Mouse (Mus musculus) hindbrain, embryonic 14.5 days (tissue): ENCODE results near the gene Otc. TPM values are rescaled to one million over a fixed set of nuclear protein-coding genes. Genes with fewer than 3 reads are reported as not detected.

Source experiments
- ATAC-seq: fragments of 200-750 bp; cut with Nextera tagmentation; 2 replicates; pipeline ENCODE4 v1.8.0; 2017; ENCODE audit warnings: moderate number of reproducible peaks, mild to moderate bottlenecking, moderate TSS enrichment, moderate library complexity; ENCODE audit not compliant: low FRiP score
- DNase-seq: peaks from one replicate; pipeline ENCODE4 v3.0.0-alpha.2; 2015; ENCODE audit warnings: low spot score
- H3K27ac ChIP-seq: fragments of 300-500 bp; sonication (generic); 2 replicates; pipeline ENCODE4 v1.5.1; 2014; ENCODE audit warnings: mild to moderate bottlenecking, moderate library complexity
- H3K27me3 ChIP-seq: fragments of 300-500 bp; sonication (generic); 2 replicates; pipeline ENCODE4 v1.6.1; 2014; ENCODE audit warnings: mild to moderate bottlenecking, low read length, mixed read lengths; ENCODE audit not compliant: control insufficient read depth, insufficient read depth
- H3K36me3 ChIP-seq: fragments of 300-500 bp; sonication (generic); replicated peaks from 2 replicates; pipeline ENCODE4 v1.6.1; 2014; ENCODE audit not compliant: control insufficient read depth, insufficient read depth
- H3K4me1 ChIP-seq: fragments of 300-500 bp; sonication (generic); replicated peaks from 2 replicates; pipeline ENCODE4 v1.6.1; 2014; ENCODE audit warnings: antibody characterized with exemption, low read length, mixed read lengths; ENCODE audit not compliant: control insufficient read depth, insufficient read depth
- H3K4me2 ChIP-seq: fragments of 300-500 bp; sonication (generic); replicated peaks from 2 replicates; pipeline ENCODE4 v1.6.1; 2014; ENCODE audit warnings: mild to moderate bottlenecking, moderate library complexity
- H3K4me3 ChIP-seq: fragments of 300-500 bp; sonication (generic); replicated peaks from 2 replicates; pipeline ENCODE4 v1.5.1; 2014; ENCODE audit warnings: mild to moderate bottlenecking, low read length
- H3K9ac ChIP-seq: fragments of 300-500 bp; sonication (generic); 2 replicates; pipeline ENCODE4 v1.6.1; 2014
- H3K9me3 ChIP-seq: fragments of 300-500 bp; sonication (generic); 2 replicates; pipeline ENCODE4 v1.6.1; 2016; ENCODE audit warnings: low read length; ENCODE audit not compliant: control insufficient read depth
- WGBS: fragments of 180-500 bp; shearing (Covaris S2); extraction: QIAGEN DNeasy Blood & Tissue Kit; methylation state at CpG from one replicate; pipeline ENCODE4 v1.1.7; 2014; 5-methylcytosine and 5-hydroxymethylcytosine counted together
- polyA plus RNA-seq: library from polyadenylated mRNA; unstranded; fragments of >200 nt; fragmentation: Nextera tagmentation; extraction: Ambion mirVana; gene quantifications from 2 replicates; pipeline ENCODE4 v1.2.1, GENCODE M21; 2014

Otc gene
- not detected in 2 replicates for polyA plus RNA-seq

DNA sequence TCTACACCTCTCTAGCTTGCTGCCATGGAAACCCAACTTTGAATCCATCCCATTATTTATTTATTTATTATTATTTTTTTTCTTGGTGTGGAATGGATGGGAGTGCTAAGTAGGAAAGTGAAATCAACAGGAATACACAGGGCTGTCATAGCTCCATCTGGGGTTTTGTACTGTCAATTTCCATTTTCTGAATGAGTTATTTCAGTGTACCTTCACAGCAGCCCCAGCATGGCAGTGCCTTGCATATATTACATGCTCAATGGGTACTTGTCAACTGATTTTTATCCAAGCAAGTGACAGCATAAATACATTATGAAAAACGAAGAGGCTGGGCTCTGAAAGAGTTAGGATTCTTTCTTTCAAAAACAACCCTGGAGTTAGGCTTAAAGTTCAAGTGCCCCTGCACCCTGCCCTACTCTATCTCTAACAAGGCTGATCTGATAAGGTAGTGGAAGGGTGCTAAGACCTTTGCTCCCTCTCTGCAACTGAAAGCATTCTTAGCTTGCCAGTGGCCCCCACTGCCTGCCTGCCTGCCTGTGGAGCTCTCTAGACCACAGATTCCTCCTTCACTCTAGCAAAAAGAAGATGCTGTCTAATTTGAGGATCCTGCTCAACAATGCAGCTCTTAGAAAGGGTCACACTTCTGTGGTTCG lies at the start of gene Otc:
TSS of gene Otc (plus strand) at position 454 of the 653 bp plus-strand sequence.
- no peaks in the 10 kb centered on the region for H3K27me3 ChIP-seq
- no peak for DNase-seq
- no peak within 1 kb of the TSS for H3K9ac ChIP-seq
- no peak within 1 kb of the TSS for H3K4me2 ChIP-seq
- H3K27ac ChIP-seq: no peak within 1 kb of the TSS
- WGBS: 50% methylated on average over 2 of the region's 2 CpGs
- H3K36me3 ChIP-seq: no peaks in the 10 kb centered on the region
- no peaks in the 10 kb centered on the region for H3K9me3 ChIP-seq
- ATAC-seq: no peak
- H3K4me3 ChIP-seq: no peak within 1 kb of the TSS
- no peaks in the 10 kb centered on the region for H3K4me1 ChIP-seq

DNA sequence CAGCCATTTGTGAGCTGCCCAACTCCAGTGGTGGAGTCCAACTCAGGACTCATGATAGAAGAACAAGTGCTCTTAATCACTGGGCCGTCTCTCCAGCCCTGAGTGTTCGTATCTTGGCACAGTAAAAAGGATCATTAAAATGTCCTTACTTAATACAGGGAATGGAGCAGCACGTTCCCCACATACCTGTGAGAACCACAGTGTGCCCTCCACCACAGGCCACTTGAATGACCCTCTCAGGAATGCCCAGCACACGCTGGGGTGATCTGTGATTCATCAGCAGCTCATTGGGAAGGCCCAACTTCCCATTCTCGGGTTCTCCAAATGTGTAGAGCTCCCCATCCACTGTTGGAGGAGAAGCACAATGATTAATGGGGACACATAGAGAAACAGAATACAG lies 46.2 kb upstream of the Otc start:
- Histone ChIP-seq H3K27me3 (no peaks in the 10 kb centered on the region), H3K27ac (no peak overlapping the region), H3K9me3 (no peaks in the 10 kb centered on the region), H3K36me3 (peaks cover 33% of the 10 kb centered on the region), H3K9ac (no peak overlapping the region), H3K4me3 (no peak overlapping the region), H3K4me1 (no peaks in the 10 kb centered on the region), H3K4me2 (no peak overlapping the region)
- DNase-seq (no peak), ATAC-seq (no peak)
- 85% methylated on average over 5 of the region's 5 CpGs for WGBS

DNA sequence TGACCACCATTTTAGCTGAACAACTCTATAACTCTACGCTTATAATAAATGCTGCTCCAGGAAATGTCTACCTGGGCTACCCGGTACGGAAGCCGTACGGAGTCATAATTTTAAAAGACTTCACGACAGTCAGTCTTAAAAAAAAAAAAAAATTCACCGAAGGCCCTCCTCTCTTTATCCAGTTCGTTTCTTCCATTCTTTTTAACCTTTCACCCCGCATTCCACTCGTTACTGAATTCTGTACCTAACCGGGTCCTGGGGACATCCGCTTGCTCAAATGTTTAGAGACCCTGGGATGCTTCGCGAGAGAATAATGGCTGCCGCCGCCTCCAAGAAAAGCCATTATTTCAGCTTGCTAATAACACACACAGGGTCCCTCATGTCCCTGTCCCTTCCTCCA lies 36.1 kb upstream of the Otc start:
- 20% methylated on average over 16 of the region's 16 CpGs for WGBS
- DNase-seq (peak; percentile 47), ATAC-seq (peak; percentile 41; the same call in 1 of the 2 replicates)
- peaks cover 5% of the 10 kb centered on the region; the same call in 1 of the 2 replicates for H3K4me1 ChIP-seq
- H3K27ac ChIP-seq: peak overlapping the region; percentile 90
- no peaks in the 10 kb centered on the region for H3K27me3 ChIP-seq
- H3K36me3 ChIP-seq: 0 out of 2 replicates have a peak, but pooled peaks cover 7% of the 10 kb centered on the region
- H3K4me3 ChIP-seq: peak overlapping the region; percentile 56
- no peaks in the 10 kb centered on the region for H3K9me3 ChIP-seq
- peak overlapping the region; percentile 60 for H3K4me2 ChIP-seq
- peak overlapping the region; percentile 68 for H3K9ac ChIP-seq

DNA sequence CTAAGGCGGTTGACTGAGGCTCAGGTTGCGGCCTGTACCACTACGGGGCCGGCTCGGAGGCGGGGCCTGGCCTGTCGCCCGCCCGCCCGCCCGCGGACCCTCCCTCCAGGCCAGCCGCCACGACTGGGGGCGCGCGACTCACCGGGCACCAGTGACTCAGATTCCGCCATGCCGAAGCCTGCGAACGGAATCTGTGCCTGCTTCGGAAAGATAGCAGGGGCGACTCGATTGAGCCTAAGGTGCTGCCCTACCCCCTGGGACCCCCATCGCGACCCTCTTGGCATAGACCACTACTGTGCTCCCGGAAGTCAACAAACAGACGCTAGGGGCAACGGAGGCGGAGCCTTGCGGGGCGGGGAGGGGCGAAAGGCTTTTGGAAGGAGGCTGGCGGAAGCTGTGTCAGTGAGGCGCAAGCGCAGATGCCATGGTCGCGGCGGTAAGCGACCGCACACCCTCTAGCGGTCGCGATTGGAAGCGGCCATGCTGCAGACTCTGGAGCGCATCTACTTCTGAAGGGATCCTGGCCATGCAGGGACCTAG lies 35.6 kb upstream of the Otc start, which contains the start of gene Rpgr:
TSS of gene Rpgr (minus strand) at position 511 of the 540 bp plus-strand sequence.
- ATAC-seq: peak; percentile 99
- Histone ChIP-seq H3K9me3 (no peaks in the 10 kb centered on the region), H3K4me3 (peak within 1 kb of the TSS; percentile 56), H3K27ac (peak within 1 kb of the TSS; percentile 90), H3K4me1 (peaks cover 5% of the 10 kb centered on the region; the same call in 1 of the 2 replicates), H3K9ac (peak within 1 kb of the TSS; percentile 68), H3K27me3 (no peaks in the 10 kb centered on the region), H3K4me2 (peak within 1 kb of the TSS; percentile 60), H3K36me3 (0 out of 2 replicates have a peak, but pooled peaks cover 3% of the 10 kb centered on the region)
- peak; percentile 89 for DNase-seq
- 17% methylated on average over 44 of the region's 47 CpGs for WGBS

DNA sequence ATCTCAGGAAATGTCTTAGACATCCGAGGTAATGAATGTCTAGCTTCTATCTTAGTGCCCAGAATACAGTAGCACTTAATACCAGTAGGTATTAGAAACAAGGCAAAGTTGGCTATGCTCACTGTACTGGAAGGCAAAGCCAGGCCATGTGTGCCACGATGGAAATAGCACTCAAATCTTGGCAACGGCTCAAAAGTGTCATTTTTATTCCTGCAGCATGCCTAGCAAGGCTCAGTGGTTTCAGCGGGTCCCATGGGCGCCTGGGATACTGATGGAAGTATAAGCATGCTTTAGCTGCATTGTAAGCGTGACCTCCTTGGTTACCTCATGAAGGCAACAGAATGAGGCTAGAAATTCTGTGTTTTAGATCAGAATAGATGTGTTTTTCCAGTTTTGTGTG lies 32.8 kb upstream of the Otc start:
- H3K9me3 ChIP-seq: no peaks in the 10 kb centered on the region
- no peak overlapping the region for H3K4me3 ChIP-seq
- DNase-seq: no peak
- no peak overlapping the region for H3K9ac ChIP-seq
- 70% methylated on average over 6 of the region's 6 CpGs for WGBS
- H3K4me1 ChIP-seq: peaks cover 5% of the 10 kb centered on the region; the same call in 1 of the 2 replicates
- H3K27ac ChIP-seq: no peak overlapping the region
- H3K36me3 ChIP-seq: no peaks in the 10 kb centered on the region
- no peak for ATAC-seq
- no peak overlapping the region for H3K4me2 ChIP-seq
- no peaks in the 10 kb centered on the region for H3K27me3 ChIP-seq

DNA sequence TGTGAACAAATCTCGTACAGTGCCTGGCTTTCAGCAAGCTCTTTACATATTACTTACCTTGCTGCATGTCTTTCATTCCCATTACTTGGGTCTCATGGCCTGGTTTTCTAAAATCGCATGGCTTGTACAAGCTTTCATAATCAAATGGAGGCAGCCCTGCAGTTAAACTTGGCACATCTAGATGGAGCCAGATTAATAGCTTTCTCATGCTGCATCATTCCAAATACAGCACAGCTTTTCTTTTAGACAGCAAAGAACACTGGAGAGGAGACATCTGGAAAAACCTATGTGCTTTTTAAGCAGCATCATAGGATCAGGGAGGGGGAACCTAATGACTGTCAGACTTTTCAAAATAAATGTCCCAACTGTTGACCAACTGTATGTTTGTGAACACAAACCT lies 19.1 kb upstream of the Otc start:
- Histone ChIP-seq H3K27me3 (no peaks in the 10 kb centered on the region), H3K9me3 (no peaks in the 10 kb centered on the region), H3K4me3 (no peak overlapping the region), H3K27ac (no peak overlapping the region), H3K36me3 (no peaks in the 10 kb centered on the region), H3K4me1 (no peaks in the 10 kb centered on the region), H3K4me2 (no peak overlapping the region), H3K9ac (no peak overlapping the region)
- ATAC-seq (no peak), DNase-seq (peak; percentile 44)
- WGBS: 83% methylated on average over 2 of the region's 2 CpGs

DNA sequence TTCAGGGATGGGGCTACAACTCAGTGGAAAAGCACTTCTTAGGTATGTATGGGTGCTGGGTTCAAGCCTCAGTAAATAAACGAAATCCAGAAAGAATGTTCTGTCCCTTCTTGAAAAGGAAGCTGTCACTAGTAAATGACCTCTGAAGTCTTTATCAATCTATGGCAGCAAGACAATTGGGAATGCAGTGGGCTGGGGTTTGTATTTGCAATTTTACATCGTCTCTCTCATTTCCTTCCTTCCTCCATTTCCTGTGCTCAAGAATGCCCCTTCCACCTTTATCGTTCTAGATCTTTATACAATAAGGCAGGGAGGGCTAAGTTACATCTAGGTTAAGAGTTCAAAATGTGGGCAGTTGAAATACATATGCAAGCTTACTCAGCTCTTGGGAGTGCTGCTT lies 17.5 kb upstream of the Otc start:
- H3K4me2 ChIP-seq: no peak overlapping the region
- no peaks in the 10 kb centered on the region for H3K27me3 ChIP-seq
- no peaks in the 10 kb centered on the region for H3K4me1 ChIP-seq
- H3K36me3 ChIP-seq: no peaks in the 10 kb centered on the region
- H3K27ac ChIP-seq: no peak overlapping the region
- no peaks in the 10 kb centered on the region for H3K9me3 ChIP-seq
- ATAC-seq (no peak), DNase-seq (no peak)
- no peak overlapping the region for H3K9ac ChIP-seq
- 79% methylated on average over 3 of the region's 3 CpGs for WGBS
- no peak overlapping the region for H3K4me3 ChIP-seq

DNA sequence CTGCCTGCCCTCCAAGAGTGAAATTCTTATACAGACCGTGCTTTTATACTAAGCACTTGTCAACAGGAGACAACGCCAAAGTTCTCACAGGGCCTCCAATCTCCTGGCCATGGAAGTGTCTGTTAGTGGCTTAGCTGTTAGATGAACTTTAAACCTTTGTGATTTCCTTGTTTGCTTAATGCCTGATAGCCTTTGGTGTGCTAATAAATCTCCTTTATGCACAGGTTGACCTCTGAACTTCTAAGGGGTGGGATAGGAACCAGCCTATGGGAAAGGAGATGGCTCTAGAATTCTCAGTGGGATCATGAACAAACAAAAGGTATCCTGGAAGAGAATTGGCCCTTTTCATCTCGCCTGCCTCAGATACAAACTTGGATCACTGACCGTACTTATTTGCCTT lies 12.6 kb upstream of the Otc start:
- no peaks in the 10 kb centered on the region for H3K9me3 ChIP-seq
- H3K4me3 ChIP-seq: no peak overlapping the region
- no peak overlapping the region for H3K9ac ChIP-seq
- WGBS: 50% methylated on average over 4 of the region's 4 CpGs
- no peak overlapping the region for H3K27ac ChIP-seq
- no peaks in the 10 kb centered on the region for H3K36me3 ChIP-seq
- H3K27me3 ChIP-seq: no peaks in the 10 kb centered on the region
- ATAC-seq (no peak), DNase-seq (no peak)
- H3K4me2 ChIP-seq: no peak overlapping the region
- no peaks in the 10 kb centered on the region for H3K4me1 ChIP-seq

- Histone ChIP-seq H3K4me1 (no peaks in the 10 kb centered on the region), H3K4me2 (no peak overlapping the region), H3K27me3 (no peaks in the 10 kb centered on the region), H3K27ac (no peak overlapping the region), H3K4me3 (no peak overlapping the region), H3K36me3 (no peaks in the 10 kb centered on the region), H3K9ac (no peak overlapping the region), H3K9me3 (no peaks in the 10 kb centered on the region)
- DNase-seq (no peak), ATAC-seq (no peak)
- WGBS: 78% methylated on average over 3 of the region's 3 CpGs
Measured at GRCm38 (mm10) chrX:10243916-10244315, 8.2 kb upstream of the Otc start.
